Mouse (Mus musculus) MEL (cell line): ENCODE results near the gene Nfkbib.

Source experiments
- CHD2 ChIP-seq: IDR thresholded peaks from 2 replicates; pipeline ENCODE4 v1.6.1; 2011; ENCODE audit warnings: low read length, improper control_type of control experiment
- CTCF ChIP-seq, 3 experiments: IDR thresholded peaks in 2 of 3; conservative IDR thresholded peaks in 1 of 3; 2 replicates each; pipeline ENCODE4 v1.5.1; 2011 to 2012; ENCODE audit warnings: low read length in 3 of 3, low read depth in 2 of 3, mild to moderate bottlenecking in 2 of 3, improper control_type of control experiment in 1 of 3, inconsistent platforms in 1 of 3, mixed read lengths in 1 of 3, moderate library complexity in 1 of 3; ENCODE audit not compliant: control insufficient read depth in 1 of 3, insufficient read depth in 1 of 3, poor library complexity in 1 of 3, severe bottlenecking in 1 of 3
- E2F4 ChIP-seq: IDR thresholded peaks from 2 replicates; pipeline ENCODE4 v1.6.1; 2011; ENCODE audit warnings: low read depth, low read length, improper control_type of control experiment, borderline replicate concordance
- EP300 ChIP-seq, 2 experiments: IDR thresholded peaks; 2 replicates each; pipeline ENCODE4 v1.6.1; 2011; ENCODE audit warnings: improper control_type of control experiment in 2 of 2, low read length in 2 of 2, low read depth in 1 of 2, mild to moderate bottlenecking in 1 of 2
- MYB ChIP-seq: IDR thresholded peaks from 2 replicates; pipeline ENCODE4 v1.6.1; 2011; ENCODE audit warnings: mild to moderate bottlenecking, low read depth, low read length, improper control_type of control experiment
- POLR2A ChIP-seq, 2 experiments: IDR thresholded peaks; 2 replicates each; pipeline ENCODE4 v1.6.1; 2011 to 2012; ENCODE audit warnings: low read length in 2 of 2, mild to moderate bottlenecking in 2 of 2, control low read depth in 1 of 2, improper control_type of control experiment in 1 of 2, low read depth in 1 of 2, moderate library complexity in 1 of 2; ENCODE audit not compliant: control insufficient read depth in 1 of 2, insufficient read depth in 1 of 2, poor library complexity in 1 of 2
- POLR2AphosphoS5 ChIP-seq: IDR thresholded peaks from 2 replicates; pipeline ENCODE4 v1.6.1; 2012; ENCODE audit warnings: low read depth, borderline replicate concordance, mild to moderate bottlenecking, inconsistent platforms, low read length, moderate library complexity, mixed read lengths
- SIN3A ChIP-seq: IDR thresholded peaks from 2 replicates; pipeline ENCODE4 v1.6.1; 2012; ENCODE audit warnings: low read length, improper control_type of control experiment, inconsistent platforms
- TAL1 ChIP-seq: IDR thresholded peaks from 2 replicates; pipeline ENCODE4 v1.6.1; 2012; ENCODE audit warnings: mild to moderate bottlenecking, inconsistent platforms, low read length, moderate library complexity, mixed read lengths
- TBP ChIP-seq: IDR thresholded peaks from 2 replicates; pipeline ENCODE4 v1.8.0; 2011; ENCODE audit warnings: low read depth, low read length, improper control_type of control experiment

- TF ChIP-seq CTCF (IDR thresholded peaks at IDR 0.05 in 2 of 3, conservative IDR thresholded peaks at IDR 0.05 in 1 of 3; ENCODE audit: control insufficient read depth in 1 of 3, insufficient read depth in 1 of 3, low read depth in 2 of 3, low read length in 3 of 3, poor library complexity in 1 of 3, severe bottlenecking in 1 of 3) (no peak), POLR2A (IDR thresholded peaks at IDR 0.05; ENCODE audit: control insufficient read depth in 1 of 2, insufficient read depth in 1 of 2, low read depth in 1 of 2, low read length in 2 of 2, poor library complexity in 1 of 2) (no peak), CHD2 (no peak), POLR2AphosphoS5 (no peak), TBP (no peak), TAL1 (no peak), MYB (no peak), EP300 (IDR thresholded peaks at IDR 0.05; ENCODE audit: low read depth in 1 of 2, low read length in 2 of 2) (no peak), SIN3A (no peak), E2F4 (no peak)
These were observed 42.7 kb downstream of the Nfkbib start for GRCm38 (mm10) chr7:28724613-28725012.
